Mouse (Mus musculus): ENCODE results near the gene Tgfbr3. TPM values are rescaled to one million over a fixed set of nuclear protein-coding genes. Genes with fewer than 3 reads are reported as not detected.

Tgfbr3 gene
- polyA plus RNA-seq, 1 experiment: 6.1 TPM

DNA sequence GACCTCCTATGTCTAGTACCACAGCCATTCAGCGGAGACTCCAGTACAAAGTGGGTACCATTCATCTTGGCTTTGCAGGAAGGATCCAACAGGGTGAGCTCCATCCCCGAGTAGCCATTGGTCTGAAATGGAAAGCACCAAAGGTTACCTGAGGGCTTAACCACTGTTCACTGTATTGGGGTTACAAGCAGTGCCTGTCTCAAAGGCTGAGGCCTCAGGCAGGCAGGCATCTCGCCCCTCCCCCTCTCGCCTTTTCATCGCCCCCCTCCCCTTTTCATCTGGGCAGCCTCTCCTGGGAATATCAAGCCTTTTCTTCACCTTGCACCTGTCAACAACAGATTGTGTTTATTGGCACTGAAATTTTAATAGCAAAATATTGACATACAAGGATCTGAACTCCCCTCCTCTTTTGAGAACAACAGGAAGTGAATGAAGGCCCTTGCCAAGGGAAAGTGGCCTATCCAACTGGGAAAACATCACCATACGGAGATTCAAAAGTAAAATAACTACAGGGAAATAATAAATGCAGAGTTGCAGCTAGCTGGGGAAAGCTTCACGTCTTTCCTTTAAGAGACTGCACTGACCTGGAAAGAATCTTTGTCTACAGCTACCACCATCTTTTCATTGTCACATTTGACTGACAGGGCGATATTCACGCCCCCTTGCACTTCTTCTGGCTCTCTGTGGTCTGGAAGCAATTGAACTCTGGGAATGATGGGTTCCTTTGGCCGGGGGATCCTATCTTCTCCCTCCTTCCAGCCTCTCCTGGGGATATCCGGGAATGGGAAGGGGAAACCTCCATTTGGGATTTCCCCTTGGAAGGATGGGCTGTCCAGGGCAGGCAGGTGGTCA lies 149.4 kb downstream of the Tgfbr3 start:
- Histone ChIP-seq H3K4me3 (ENCODE audit: insufficient read depth, low read length) (no peak overlapping the region), H3K27ac (ENCODE audit: insufficient read depth, low read length) (no peak overlapping the region), H3K4me1 (ENCODE audit: control insufficient read depth, insufficient read depth, low read length) (no peaks in the 10 kb centered on the region)
- no peak for TF ChIP-seq CTCF (IDR thresholded peaks at IDR 0.05; ENCODE audit: extremely low read depth, insufficient read depth, low read length)
- no peak for TF ChIP-seq POLR2A (IDR thresholded peaks at IDR 0.05; ENCODE audit: extremely low read depth, insufficient read depth, low read length)

DNA sequence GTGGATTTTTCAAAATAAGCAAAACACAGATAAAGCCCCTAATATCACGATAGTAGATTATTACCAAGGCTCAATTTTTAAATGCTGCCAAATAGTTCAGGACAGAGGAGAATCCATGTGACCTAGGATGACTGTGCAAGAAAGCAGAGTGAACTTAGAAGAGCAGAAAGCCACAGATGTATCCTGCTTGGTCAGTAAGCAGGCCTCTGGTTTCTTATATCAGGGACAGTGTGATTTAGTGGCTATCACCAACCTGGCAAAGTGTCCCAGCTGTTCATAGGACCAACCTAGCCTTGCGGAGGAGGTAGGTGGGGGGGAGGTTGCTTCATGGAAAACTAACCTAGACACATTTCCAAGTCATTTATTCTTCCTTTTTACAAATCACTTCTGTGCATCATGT lies 156.1 kb downstream of the Tgfbr3 start:
- no peak overlapping the region for H3K4me3 ChIP-seq (ENCODE audit: insufficient read depth, low read length)
- TF ChIP-seq CTCF (IDR thresholded peaks at IDR 0.05; ENCODE audit: extremely low read depth, insufficient read depth, low read length): no peak
- no peak for TF ChIP-seq POLR2A (IDR thresholded peaks at IDR 0.05; ENCODE audit: extremely low read depth, insufficient read depth, low read length)
- H3K27ac ChIP-seq (ENCODE audit: insufficient read depth, low read length): no peak overlapping the region
- H3K4me1 ChIP-seq (ENCODE audit: control insufficient read depth, insufficient read depth, low read length): no peaks in the 10 kb centered on the region

DNA sequence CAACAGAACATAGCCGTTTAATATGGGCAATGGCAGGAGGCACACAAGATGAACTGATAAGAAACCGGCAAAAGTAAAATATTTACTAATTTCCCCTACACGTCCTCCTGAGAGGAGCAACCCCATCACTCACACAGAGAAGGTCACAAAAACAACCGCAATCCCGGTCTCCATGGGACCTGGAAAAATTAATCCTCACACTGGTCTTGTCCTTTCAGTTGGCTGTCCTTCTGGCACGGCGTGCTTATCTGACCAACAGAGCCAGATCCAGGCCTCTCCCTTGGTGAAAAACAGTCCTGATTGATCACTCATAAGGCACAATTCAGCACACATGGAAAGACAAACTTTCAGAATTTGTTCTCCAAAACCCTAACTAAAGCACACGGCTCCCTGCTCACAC lies 157.2 kb downstream of the Tgfbr3 start:
- Histone ChIP-seq H3K4me1 (ENCODE audit: control insufficient read depth, insufficient read depth, low read length) (no peaks in the 10 kb centered on the region), H3K4me3 (ENCODE audit: insufficient read depth, low read length) (no peak overlapping the region), H3K27ac (ENCODE audit: insufficient read depth, low read length) (no peak overlapping the region)
- TF ChIP-seq CTCF (IDR thresholded peaks at IDR 0.05; ENCODE audit: extremely low read depth, insufficient read depth, low read length) (no peak), POLR2A (IDR thresholded peaks at IDR 0.05; ENCODE audit: extremely low read depth, insufficient read depth, low read length) (no peak)

DNA sequence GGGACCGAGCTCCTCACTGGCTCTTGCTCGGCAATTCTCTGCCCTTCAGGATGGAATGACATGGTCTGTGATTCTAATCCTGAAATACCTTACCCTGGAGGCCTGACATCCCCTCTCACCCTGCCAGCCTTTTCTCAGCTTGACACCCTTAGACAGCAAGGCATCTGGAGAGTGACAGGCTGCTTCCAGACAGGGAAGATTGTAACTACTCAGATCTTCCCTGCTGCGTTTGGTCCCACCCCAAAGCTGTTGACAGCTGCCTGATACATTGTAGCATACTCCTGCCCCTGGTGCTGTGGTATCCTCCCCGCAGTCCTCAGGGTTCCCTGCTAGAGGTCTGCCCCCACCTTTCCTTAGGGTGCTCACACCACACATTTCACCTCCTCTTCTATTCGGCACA lies 160.1 kb downstream of the Tgfbr3 start:
- Histone ChIP-seq H3K4me1 (ENCODE audit: control insufficient read depth, insufficient read depth, low read length) (no peaks in the 10 kb centered on the region; the same call in 1 of the 2 replicates), H3K27ac (ENCODE audit: insufficient read depth, low read length) (no peak overlapping the region), H3K4me3 (ENCODE audit: insufficient read depth, low read length) (no peak overlapping the region)
- TF ChIP-seq POLR2A (IDR thresholded peaks at IDR 0.05; ENCODE audit: extremely low read depth, insufficient read depth, low read length): no peak
- TF ChIP-seq CTCF (IDR thresholded peaks at IDR 0.05; ENCODE audit: extremely low read depth, insufficient read depth, low read length): no peak

DNA sequence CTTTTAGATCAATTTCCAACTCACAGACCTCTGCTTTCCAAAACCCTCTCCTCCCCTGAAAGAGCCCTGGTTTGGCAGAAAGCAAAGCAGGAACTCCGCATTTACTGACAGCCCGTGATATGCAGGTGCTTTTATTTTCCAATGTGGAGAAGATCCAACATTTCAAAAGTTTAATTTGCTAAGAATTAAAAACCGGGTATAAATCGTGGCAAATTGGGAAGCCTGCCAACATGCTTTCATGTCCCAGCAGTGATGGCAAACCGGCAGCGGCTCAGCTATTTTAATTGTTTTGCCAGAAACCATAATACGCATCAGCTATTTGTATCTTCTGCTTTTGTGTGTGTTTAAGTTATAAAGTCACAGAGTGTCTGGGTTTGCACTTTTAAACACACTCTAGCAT lies 162.9 kb downstream of the Tgfbr3 start:
- Histone ChIP-seq H3K27ac (ENCODE audit: insufficient read depth, low read length) (no peak overlapping the region), H3K4me3 (ENCODE audit: insufficient read depth, low read length) (no peak overlapping the region), H3K4me1 (ENCODE audit: control insufficient read depth, insufficient read depth, low read length) (no peaks in the 10 kb centered on the region; the same call in 1 of the 2 replicates)
- TF ChIP-seq POLR2A (IDR thresholded peaks at IDR 0.05; ENCODE audit: extremely low read depth, insufficient read depth, low read length): no peak
- TF ChIP-seq CTCF (IDR thresholded peaks at IDR 0.05; ENCODE audit: extremely low read depth, insufficient read depth, low read length): no peak

DNA sequence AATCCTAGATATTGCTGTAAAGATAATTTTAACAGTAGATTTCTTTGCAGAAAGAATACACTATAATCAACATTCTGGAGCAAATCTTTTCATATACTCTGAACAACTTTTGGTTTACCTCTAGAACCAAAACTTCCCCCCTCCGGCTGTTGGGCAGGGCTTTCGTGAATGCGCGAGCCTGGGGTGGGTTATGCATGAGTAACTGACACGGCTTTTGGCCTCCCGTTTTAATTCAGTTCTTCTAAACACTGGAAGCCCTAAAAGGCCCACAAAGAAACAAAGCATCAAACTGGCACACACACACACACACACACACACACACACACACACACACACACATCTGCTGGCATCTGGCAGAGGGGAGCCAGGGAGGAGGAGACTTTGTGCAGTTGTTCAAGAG lies 164.3 kb downstream of the Tgfbr3 start:
- H3K4me3 ChIP-seq (ENCODE audit: insufficient read depth, low read length): no peak overlapping the region
- no peaks in the 10 kb centered on the region; the same call in 1 of the 2 replicates for H3K4me1 ChIP-seq (ENCODE audit: control insufficient read depth, insufficient read depth, low read length)
- H3K27ac ChIP-seq (ENCODE audit: insufficient read depth, low read length): no peak overlapping the region
- no peak for TF ChIP-seq POLR2A (IDR thresholded peaks at IDR 0.05; ENCODE audit: extremely low read depth, insufficient read depth, low read length)
- no peak for TF ChIP-seq CTCF (IDR thresholded peaks at IDR 0.05; ENCODE audit: extremely low read depth, insufficient read depth, low read length)

DNA sequence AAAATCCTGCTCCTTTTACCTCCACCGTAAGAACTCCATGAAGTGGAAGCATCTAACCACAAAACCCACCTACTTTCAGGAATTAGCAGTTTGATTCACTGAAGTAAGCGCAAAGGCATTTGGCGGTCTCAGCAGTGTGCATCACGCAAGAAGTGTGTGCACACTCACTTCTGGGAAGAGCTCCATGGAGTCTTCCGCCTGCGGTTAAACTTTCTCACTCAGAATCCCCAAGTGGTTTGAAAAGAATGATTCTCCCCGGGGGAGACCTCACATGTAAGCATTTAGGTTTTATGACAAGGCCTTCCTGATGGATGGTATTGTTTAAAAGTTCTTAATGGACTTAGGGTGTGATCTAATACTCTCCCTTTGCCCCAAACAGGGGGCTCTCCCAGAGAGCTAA lies 164.9 kb downstream of the Tgfbr3 start:
- H3K27ac ChIP-seq (ENCODE audit: insufficient read depth, low read length): no peak overlapping the region
- TF ChIP-seq POLR2A (IDR thresholded peaks at IDR 0.05; ENCODE audit: extremely low read depth, insufficient read depth, low read length): no peak
- no peak overlapping the region for H3K4me3 ChIP-seq (ENCODE audit: insufficient read depth, low read length)
- no peaks in the 10 kb centered on the region; the same call in 1 of the 2 replicates for H3K4me1 ChIP-seq (ENCODE audit: control insufficient read depth, insufficient read depth, low read length)

DNA sequence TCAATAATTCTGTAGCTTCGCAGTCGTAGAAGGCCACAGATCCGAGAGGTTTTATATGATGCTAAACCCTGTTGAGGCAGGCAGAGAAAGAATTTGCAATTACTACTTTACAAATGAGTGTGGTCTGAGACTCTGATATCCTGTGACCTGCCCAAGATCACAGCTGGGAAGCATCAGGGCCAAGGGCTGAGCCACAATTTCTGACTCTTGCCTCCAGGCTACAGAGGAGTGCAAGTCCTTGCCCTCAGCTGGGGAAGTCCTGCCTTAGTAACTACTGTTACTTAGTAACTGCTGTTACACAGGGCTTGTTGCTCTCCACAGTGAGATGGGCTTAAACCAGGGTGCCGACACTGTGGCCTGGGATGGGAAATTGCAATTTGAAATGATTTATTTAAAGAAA lies 166.8 kb downstream of the Tgfbr3 start:
- TF ChIP-seq POLR2A (IDR thresholded peaks at IDR 0.05; ENCODE audit: extremely low read depth, insufficient read depth, low read length) (no peak), CTCF (IDR thresholded peaks at IDR 0.05; ENCODE audit: extremely low read depth, insufficient read depth, low read length) (no peak)
- Histone ChIP-seq H3K27ac (ENCODE audit: insufficient read depth, low read length) (no peak overlapping the region), H3K4me3 (ENCODE audit: insufficient read depth, low read length) (no peak overlapping the region), H3K4me1 (ENCODE audit: control insufficient read depth, insufficient read depth, low read length) (no peaks in the 10 kb centered on the region; the same call in 1 of the 2 replicates)

DNA sequence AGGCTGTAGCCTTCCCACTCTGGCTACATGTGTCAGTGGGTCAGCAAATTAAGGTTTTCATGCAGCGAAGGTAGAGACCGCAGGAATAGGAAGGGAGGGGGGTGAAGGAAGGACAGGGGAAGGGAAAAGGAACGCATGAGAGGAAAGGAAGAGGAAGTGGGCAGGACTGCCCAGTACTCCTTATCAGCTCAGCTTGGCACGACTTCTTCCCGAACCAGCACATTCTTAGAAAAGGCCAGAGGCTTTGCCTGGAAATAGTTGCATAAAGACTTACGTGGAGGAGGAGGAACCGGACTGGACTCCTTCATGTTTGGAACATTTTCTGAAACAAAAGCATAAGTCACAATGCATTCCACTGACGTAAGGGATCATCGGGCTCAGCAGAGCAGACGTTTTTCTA lies 168.3 kb downstream of the Tgfbr3 start:
- TF ChIP-seq CTCF (IDR thresholded peaks at IDR 0.05; ENCODE audit: extremely low read depth, insufficient read depth, low read length) (no peak), POLR2A (IDR thresholded peaks at IDR 0.05; ENCODE audit: extremely low read depth, insufficient read depth, low read length) (no peak)
- Histone ChIP-seq H3K27ac (ENCODE audit: insufficient read depth, low read length) (no peak overlapping the region), H3K4me1 (ENCODE audit: control insufficient read depth, insufficient read depth, low read length) (no peaks in the 10 kb centered on the region), H3K4me3 (ENCODE audit: insufficient read depth, low read length) (no peak overlapping the region)

DNA sequence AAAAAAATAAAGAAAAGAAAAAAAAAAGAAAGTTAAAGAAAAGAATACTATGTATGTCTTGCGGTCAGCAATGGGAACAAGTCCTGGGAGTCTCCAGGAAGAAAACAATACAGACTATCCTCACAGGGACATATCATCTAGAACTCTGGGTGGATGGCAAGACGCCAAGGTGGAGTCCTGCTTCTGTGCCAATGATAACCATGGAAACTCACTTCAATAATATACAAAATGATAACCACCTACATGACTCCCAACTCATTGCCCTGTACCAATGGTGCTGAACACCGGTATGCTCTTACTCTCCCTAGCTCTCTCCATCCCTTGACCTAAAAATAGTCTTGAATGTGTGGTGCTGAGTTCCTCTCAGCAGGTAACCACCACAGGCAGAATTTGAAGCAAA lies 168.8 kb downstream of the Tgfbr3 start:
- no peak overlapping the region for H3K27ac ChIP-seq (ENCODE audit: insufficient read depth, low read length)
- no peaks in the 10 kb centered on the region for H3K4me1 ChIP-seq (ENCODE audit: control insufficient read depth, insufficient read depth, low read length)
- TF ChIP-seq CTCF (IDR thresholded peaks at IDR 0.05; ENCODE audit: extremely low read depth, insufficient read depth, low read length) (no peak), POLR2A (IDR thresholded peaks at IDR 0.05; ENCODE audit: extremely low read depth, insufficient read depth, low read length) (no peak)
- H3K4me3 ChIP-seq (ENCODE audit: insufficient read depth, low read length): no peak overlapping the region
